Mouse (Mus musculus) embryonic stem cell, embryonic (primary cell): ENCODE results near the gene Rxfp2.

Experiments used
- CTCF ChIA-PET, 4 experiments: fragments of 300-600 bp in 2 of 4; fragments of 350-600 bp in 2 of 4; sonication (Branson Sonifier 250); formaldehyde crosslinking; loops; one replicate each; lab custom pipeline; 2022; ENCODE audit warnings: inconsistent platforms in 2 of 4; lab: Charles Lee
- POLR2A ChIA-PET, 4 experiments: fragments of 300-600 bp in 2 of 4; fragments of 350-600 bp in 2 of 4; sonication (Branson Sonifier 250); formaldehyde crosslinking; loops; one replicate each; lab custom pipeline; 2022; ENCODE audit warnings: antibody characterized with exemption in 4 of 4, inconsistent platforms in 1 of 4; lab: Charles Lee

Gene Rxfp2

GRCm38 (mm10) chr5:150026509-150027087 lies 8.1 kb downstream of the Rxfp2 start:
- ChIA-PET POLR2A (no interaction called here), CTCF (no interaction called here)

DNA sequence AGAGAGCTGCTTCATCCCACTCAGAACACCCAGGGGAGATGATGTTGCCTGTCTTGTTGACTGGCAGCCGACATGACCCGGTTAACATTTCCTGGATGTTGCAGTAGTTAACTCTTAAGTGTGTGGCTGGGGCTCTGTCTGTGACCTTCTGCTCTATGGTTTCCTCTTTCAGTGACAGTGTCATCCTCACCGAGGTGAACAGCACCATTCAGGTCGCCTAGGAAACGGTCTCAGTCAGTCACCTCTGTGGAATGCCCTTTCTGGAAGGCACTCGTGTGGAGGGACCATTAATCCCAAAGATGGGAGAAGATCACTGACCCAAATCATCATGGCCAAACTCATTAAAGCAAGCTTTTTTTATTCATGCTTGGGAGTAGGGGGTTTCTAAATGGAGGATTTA lies 12.7 kb downstream of the Rxfp2 start:
- ChIA-PET POLR2A (no interaction called here), CTCF (no interaction called here)

- CTCF ChIA-PET = interaction anchor here in 1 of 4 experiments (0.6 kb wide), 1 partner anchor 26 kb away, joined by 4 read pairs; no protein-coding TSS in a partner anchor
- POLR2A ChIA-PET = no interaction called here
Measured at GRCm38 (mm10) chr5:150031634-150032033, 13.2 kb downstream of the Rxfp2 start.

GRCm38 (mm10) chr5:150032075-150032492 lies 13.6 kb downstream of the Rxfp2 start:
- CTCF ChIA-PET = interaction anchor here in 1 of 4 experiments (0.6 kb wide), 1 partner anchor 26 kb away, joined by 4 read pairs; no protein-coding TSS in a partner anchor

DNA sequence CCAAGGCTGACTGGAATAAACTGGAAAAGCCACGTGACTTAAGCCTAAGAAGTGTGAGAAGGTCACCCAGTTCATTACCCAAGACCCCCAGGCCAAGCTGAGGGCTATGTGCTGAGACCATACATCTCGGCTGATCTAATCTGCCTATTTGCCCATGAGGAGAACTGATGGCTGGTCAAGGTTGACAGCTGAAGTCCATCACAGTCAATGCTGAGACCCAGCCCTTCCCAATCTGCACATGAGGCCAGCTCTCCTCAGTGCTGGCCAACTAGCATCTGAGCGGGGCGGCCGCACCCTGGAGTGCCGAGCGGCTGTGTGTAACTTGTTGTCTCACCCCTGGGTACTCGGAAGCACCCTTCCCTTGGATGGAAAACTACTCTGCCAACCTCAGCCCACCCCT lies 17.8 kb downstream of the Rxfp2 start:
- POLR2A ChIA-PET = no interaction called here
- CTCF ChIA-PET = no interaction called here

More at GRCm38 (mm10) chr5:150032075-150032492, 13.6 kb downstream of the Rxfp2 start:
- POLR2A ChIA-PET = no interaction called here

- ChIA-PET POLR2A (no interaction called here), CTCF (interaction anchor here in 1 of 4 experiments (0.6 kb wide), 1 partner anchor 387 kb away, joined by 4 read pairs; no protein-coding TSS in a partner anchor)
Measured at GRCm38 (mm10) chr5:150036918-150037317, 18.4 kb downstream of the Rxfp2 start.

GRCm38 (mm10) chr5:150044533-150044932 lies 26.1 kb downstream of the Rxfp2 start:
- POLR2A ChIA-PET = no interaction called here
- CTCF ChIA-PET = interaction anchor here in 2 of 4 experiments (0.5 to 0.6 kb wide), 2 partner anchors 18 to 514 kb away, joined by 3 to 4 read pairs; no protein-coding TSS in a partner anchor

DNA sequence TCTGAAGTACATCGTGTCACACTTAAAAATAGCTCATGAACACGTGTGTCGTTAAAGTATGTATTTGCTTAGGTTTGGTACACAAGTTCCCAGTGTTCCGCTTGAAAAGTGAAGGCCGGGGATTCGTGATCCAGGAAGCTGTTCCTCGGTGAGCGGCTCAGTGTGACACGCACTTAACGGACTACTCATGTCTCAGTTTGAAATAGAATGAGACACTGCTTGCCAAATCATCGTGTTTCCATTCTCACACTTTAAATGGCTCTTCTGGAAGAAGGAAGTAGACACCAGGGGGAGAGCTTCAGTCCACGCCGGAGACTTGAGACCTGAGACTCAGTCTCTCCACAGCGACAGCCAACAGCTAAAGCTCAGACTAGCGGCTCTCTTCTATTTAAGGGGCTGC lies 28.0 kb downstream of the Rxfp2 start:
- ChIA-PET POLR2A (no interaction called here), CTCF (no interaction called here)

DNA sequence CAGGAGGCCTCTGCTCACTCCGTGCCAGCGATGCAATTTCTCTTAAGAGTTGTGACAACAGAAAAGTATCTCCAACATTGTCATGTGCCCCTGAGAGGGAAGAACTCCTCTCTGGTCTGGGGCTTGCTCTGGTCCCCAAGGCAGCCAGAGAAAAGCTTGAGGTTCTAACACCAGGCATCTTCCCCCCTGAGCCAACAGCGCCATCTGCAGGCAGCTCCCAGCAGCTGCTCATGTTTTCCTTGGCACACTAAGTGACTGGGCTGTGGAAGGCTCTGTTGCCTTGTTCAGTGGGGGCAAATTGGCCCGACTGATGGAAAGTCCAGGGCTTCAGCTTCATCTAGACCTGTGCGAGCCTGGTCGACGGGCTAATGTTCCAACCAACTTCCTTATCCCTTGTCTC lies 31.5 kb downstream of the Rxfp2 start:
- CTCF ChIA-PET = interaction anchor here (0.6 to 2.2 kb wide), 25 partner anchors 9 to 524 kb away, joined by 3 to 7 read pairs (median 4); partner anchors contain the start of gene Fry (in 1 of the 4)
- POLR2A ChIA-PET = no interaction called here

- ChIA-PET CTCF (no interaction called here), POLR2A (no interaction called here)
Measured at GRCm38 (mm10) chr5:150051828-150052227, 33.4 kb downstream of the Rxfp2 start.

DNA sequence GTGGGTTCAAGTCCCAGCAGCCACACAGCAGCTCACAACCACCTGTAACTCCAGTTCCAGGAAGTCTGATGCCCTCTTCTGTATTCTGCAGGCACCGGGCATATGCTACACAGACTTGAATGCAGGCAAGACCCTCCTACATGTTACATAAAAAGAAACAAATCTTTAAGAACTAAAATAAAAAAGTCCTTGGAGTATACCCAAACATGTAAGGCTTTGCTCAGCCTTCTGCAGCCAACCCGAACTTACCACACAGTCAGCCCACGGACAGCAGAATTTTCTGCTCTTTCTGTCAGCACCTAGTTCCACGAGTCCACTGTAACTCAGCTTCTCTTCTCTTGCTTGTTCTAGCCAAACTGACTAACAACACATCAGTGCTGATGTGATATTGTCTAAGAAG lies 34.8 kb downstream of the Rxfp2 start:
- ChIA-PET CTCF (interaction anchor here in 3 of 4 experiments (0.6 to 1.1 kb wide), 4 partner anchors 10 to 108 kb away, joined by 3 to 5 read pairs (median 4); no protein-coding TSS in a partner anchor), POLR2A (no interaction called here)

- CTCF ChIA-PET = no interaction called here
- POLR2A ChIA-PET = interaction anchor here in 1 of 4 experiments (1.2 kb wide), 1 partner anchor 11 kb away, joined by 3 read pairs; no protein-coding TSS in a partner anchor
Measured at GRCm38 (mm10) chr5:150053956-150054355, 35.5 kb downstream of the Rxfp2 start.

DNA sequence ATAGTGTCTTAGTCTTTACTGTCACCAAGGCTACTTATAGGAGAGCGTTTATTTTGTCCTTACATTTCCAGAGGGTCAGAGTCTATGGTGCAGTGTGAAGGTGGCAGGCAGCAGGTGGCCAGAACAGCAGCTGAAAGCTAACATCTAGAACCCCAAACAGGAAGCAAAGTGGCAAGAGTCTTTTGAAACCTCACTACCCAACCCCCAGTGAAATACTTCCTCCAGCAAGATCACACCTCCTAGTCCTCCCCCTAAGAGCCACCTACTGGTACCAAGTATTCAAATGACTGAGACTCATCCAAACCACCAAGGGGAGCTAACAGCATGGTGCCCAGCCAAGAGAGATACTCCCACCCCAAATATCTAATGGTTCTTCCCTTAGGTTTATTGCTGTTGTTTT lies 36.8 kb downstream of the Rxfp2 start:
- POLR2A ChIA-PET = interaction anchor here in 1 of 4 experiments (0.5 kb wide), 1 partner anchor 42 kb away, joined by 3 read pairs; no protein-coding TSS in a partner anchor
- CTCF ChIA-PET = interaction anchor here in 2 of 4 experiments (0.6 to 1.0 kb wide), 2 partner anchors 63 to 954 kb away, joined by 4 to 5 read pairs; partner anchors contain the start of gene Fry (in 1 of the 2)

DNA sequence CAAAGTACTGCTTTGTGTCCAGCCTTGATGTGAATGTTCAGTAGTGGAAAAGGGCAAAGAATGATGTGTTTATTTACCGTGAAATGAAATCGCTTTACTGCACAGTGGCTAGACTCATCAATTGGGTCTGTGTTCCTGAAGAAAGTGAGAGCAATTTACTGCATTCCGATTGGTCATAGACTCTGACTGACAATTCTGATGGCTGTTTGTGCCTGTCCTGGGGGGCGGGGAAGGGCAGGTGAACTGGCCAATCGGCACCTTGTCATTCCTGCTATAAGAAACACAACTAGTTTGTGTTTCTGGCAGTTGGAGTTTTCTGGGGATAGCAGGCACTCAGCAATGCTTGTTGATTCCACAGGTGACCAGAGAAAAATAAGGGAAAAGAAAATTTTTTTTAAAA lies 37.6 kb downstream of the Rxfp2 start:
- ChIA-PET CTCF (interaction anchor here in 1 of 4 experiments (0.6 kb wide), 1 partner anchor 954 kb away, joined by 5 read pairs; no protein-coding TSS in a partner anchor), POLR2A (no interaction called here)

GRCm38 (mm10) chr5:150058845-150059244 lies 40.4 kb downstream of the Rxfp2 start:
- ChIA-PET CTCF (interaction anchor here (0.6 to 1.8 kb wide), 6 partner anchors 9 to 211 kb away, joined by 3 to 7 read pairs (median 4); no protein-coding TSS in a partner anchor), POLR2A (interaction anchor here in 1 of 4 experiments (0.6 kb wide), 1 partner anchor 201 kb away, joined by 4 read pairs; no protein-coding TSS in a partner anchor)

DNA sequence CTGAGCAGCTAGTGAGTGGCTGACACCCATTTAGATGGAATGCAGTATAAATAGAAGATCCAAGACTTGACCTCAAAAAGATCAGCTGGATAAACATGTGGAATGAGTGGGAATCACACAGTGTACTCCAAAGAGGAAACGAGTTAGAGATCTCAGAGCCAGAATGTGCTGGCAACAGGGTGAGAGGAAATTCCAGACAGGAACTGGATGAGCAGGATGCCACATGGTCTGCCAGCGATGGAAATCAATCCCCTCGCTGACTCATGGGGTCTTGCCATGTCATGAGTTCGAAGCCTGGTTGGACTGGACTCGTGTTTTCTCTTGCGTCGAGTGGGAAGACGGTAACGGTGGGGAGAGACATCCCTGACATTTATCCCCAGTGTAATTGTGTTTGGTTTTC lies 41.0 kb downstream of the Rxfp2 start:
- POLR2A ChIA-PET = interaction anchor here in 1 of 4 experiments (0.6 kb wide), 1 partner anchor 201 kb away, joined by 4 read pairs; no protein-coding TSS in a partner anchor
- CTCF ChIA-PET = interaction anchor here in 3 of 4 experiments (0.7 to 1.8 kb wide), 3 partner anchors 9 to 39 kb away, joined by 3 to 7 read pairs (median 4); no protein-coding TSS in a partner anchor

- POLR2A ChIA-PET = no interaction called here
- CTCF ChIA-PET = interaction anchor here in 2 of 4 experiments (1.2 kb wide), 2 partner anchors 11 kb away, joined by 3 read pairs; no protein-coding TSS in a partner anchor
Measured at GRCm38 (mm10) chr5:150061086-150061485, 42.6 kb downstream of the Rxfp2 start.

- ChIA-PET POLR2A (interaction anchor here in 1 of 4 experiments (1.1 kb wide), 1 partner anchor 10 kb away, joined by 3 read pairs; no protein-coding TSS in a partner anchor), CTCF (interaction anchor here in 1 of 4 experiments (1.1 kb wide), 1 partner anchor 97 kb away, joined by 3 read pairs; no protein-coding TSS in a partner anchor)
Measured at GRCm38 (mm10) chr5:150064286-150064685, 45.8 kb downstream of the Rxfp2 start.

- ChIA-PET CTCF (interaction anchor here in 2 of 4 experiments (0.6 to 1.3 kb wide), 3 partner anchors 20 to 319 kb away, joined by 3 to 5 read pairs (median 3); no protein-coding TSS in a partner anchor), POLR2A (interaction anchor here in 1 of 4 experiments (0.7 kb wide), 1 partner anchor 407 kb away, joined by 3 read pairs; no protein-coding TSS in a partner anchor)
Measured at GRCm38 (mm10) chr5:150070086-150070485, 51.6 kb downstream of the Rxfp2 start.
